Mouse (Mus musculus) kidney, embryonic 16.5 days (tissue): ENCODE measurements around the gene Ftcd. TPM values are rescaled to one million over a fixed set of nuclear protein-coding genes. Genes with fewer than 3 reads are reported as not detected.

Source experiments
- ATAC-seq: fragments of 200-750 bp; cut with Nextera tagmentation; 2 replicates; pipeline ENCODE4 v1.8.0; 2017; ENCODE audit warnings: moderate TSS enrichment; ENCODE audit not compliant: low FRiP score, low TSS enrichment
- H3K27ac ChIP-seq: fragments of 300-500 bp; sonication (generic); 2 replicates; pipeline ENCODE4 v1.5.1; 2014; ENCODE audit warnings: low read length
- H3K27me3 ChIP-seq: fragments of 300-500 bp; sonication (generic); 2 replicates; pipeline ENCODE4 v1.6.1; 2014; ENCODE audit warnings: low read length, control low read depth, mixed read lengths; ENCODE audit not compliant: insufficient read depth
- H3K36me3 ChIP-seq: fragments of 300-500 bp; sonication (generic); 2 replicates; pipeline ENCODE4 v1.6.1; 2014; ENCODE audit warnings: low read length, control low read depth, mixed read lengths; ENCODE audit not compliant: insufficient read depth
- H3K4me1 ChIP-seq: fragments of 300-500 bp; sonication (generic); 2 replicates; pipeline ENCODE4 v1.6.1; 2014; ENCODE audit warnings: low read length, control low read depth, mixed read lengths; ENCODE audit not compliant: insufficient read depth
- H3K4me2 ChIP-seq: fragments of 300-500 bp; sonication (generic); replicated peaks from 2 replicates; pipeline ENCODE4 v1.6.1; 2014; ENCODE audit warnings: low read depth, low read length
- H3K4me3 ChIP-seq: fragments of 300-500 bp; sonication (generic); 2 replicates; pipeline ENCODE4 v1.5.1; 2014; ENCODE audit warnings: mild to moderate bottlenecking, low read length
- H3K9ac ChIP-seq: fragments of 300-500 bp; sonication (generic); replicated peaks from 2 replicates; pipeline ENCODE4 v1.6.1; 2014; ENCODE audit warnings: low read length
- H3K9me3 ChIP-seq: fragments of 300-500 bp; sonication (generic); 2 replicates; pipeline ENCODE4 v1.6.1; 2016; ENCODE audit warnings: low read length, control low read depth
- WGBS: fragments of 180-500 bp; shearing (Covaris S2); extraction: QIAGEN DNeasy Blood & Tissue Kit; methylation state at CpG from one replicate; pipeline ENCODE4 v1.1.7; 2014; 5-methylcytosine and 5-hydroxymethylcytosine counted together
- polyA plus RNA-seq: library from polyadenylated mRNA; unstranded; fragments of >200 nt; fragmentation: Nextera tagmentation; extraction: Ambion mirVana; gene quantifications from 2 replicates; pipeline ENCODE4 v1.2.1, GENCODE M21; 2015

The Ftcd gene
- 0.41 and 0.46 TPM in 2 replicates for polyA plus RNA-seq

GRCm38 (mm10) chr10:76575374-76575773 lies at the start of gene Ftcd:
Gene Ftcd, plus strand, starts transcription at chr10:76575648.
- H3K4me2 ChIP-seq = no peak within 1 kb of the TSS
- no peak within 1 kb of the TSS for H3K27ac ChIP-seq
- ATAC-seq = peak; percentile 49
- no peaks in the 10 kb centered on the region for H3K36me3 ChIP-seq
- no peak within 1 kb of the TSS for H3K9ac ChIP-seq
- H3K4me1 ChIP-seq = no peaks in the 10 kb centered on the region
- no peaks in the 10 kb centered on the region for H3K9me3 ChIP-seq
- no peak within 1 kb of the TSS for H3K4me3 ChIP-seq
- no peaks in the 10 kb centered on the region for H3K27me3 ChIP-seq
- 82% methylated on average over 3 of the region's 3 CpGs for WGBS

DNA sequence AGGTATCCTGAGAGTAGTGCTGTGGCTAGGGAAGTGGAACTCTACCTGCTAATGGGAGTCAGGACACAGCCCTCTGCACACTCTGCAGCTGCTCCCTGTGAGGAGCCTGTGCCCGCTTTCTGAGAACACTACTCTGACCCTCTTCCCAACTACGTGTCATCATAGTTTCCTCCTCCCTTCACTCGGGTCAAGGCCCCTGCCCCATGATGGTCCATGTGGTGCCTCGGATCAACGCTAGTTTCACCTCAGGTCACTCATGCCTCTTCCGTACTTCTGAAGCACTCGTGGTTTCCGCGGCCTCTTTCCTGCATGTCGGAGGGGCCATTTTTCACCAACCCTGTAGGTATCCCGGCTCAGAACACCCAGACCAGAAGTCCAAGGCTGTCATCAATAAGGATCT lies 44.5 kb upstream of the Ftcd start:
- peaks cover 13% of the 10 kb centered on the region; the same call in 1 of the 2 replicates for H3K4me1 ChIP-seq
- H3K9ac ChIP-seq = peak overlapping the region; percentile 74
- ATAC-seq = no peak; the same call in none of the 2 replicates
- H3K4me2 ChIP-seq = peak overlapping the region; percentile 85
- H3K27ac ChIP-seq = no peak overlapping the region
- 1% methylated on average over 11 of the region's 11 CpGs for WGBS
- H3K4me3 ChIP-seq = peak overlapping the region; percentile 66
- peaks cover under 1% of the 10 kb centered on the region; the same call in 1 of the 2 replicates for H3K36me3 ChIP-seq
- H3K9me3 ChIP-seq = no peaks in the 10 kb centered on the region
- no peaks in the 10 kb centered on the region for H3K27me3 ChIP-seq

DNA sequence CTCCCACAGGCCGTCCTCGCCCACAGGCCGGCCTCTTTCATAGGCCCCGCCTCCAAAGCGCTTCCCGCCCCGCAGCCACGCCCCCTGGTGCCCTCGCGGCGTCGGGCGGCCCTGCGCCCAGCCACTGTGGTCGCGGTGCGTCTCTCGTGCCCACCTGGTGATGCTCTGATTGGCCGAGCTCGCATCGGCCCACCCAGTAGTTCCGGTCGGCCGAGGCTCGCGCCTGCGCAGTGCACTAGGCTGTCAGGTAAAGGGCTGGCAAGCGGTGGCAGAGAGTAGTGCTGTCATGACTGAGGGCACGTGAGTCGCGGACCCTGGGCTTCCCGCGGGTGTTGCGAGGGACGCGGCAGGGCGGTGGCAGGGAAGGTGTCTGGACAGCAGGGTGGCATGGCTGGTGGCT lies 44.1 kb upstream of the Ftcd start, which contains the start of gene Lss:
Lss (plus strand) TSS at position 214 of the 400 bp plus-strand sequence.
- H3K36me3 ChIP-seq = peaks cover 5% of the 10 kb centered on the region; the same call in 1 of the 2 replicates
- no peaks in the 10 kb centered on the region for H3K27me3 ChIP-seq
- peak within 1 kb of the TSS; percentile 66 for H3K4me3 ChIP-seq
- peak; percentile 100 for ATAC-seq
- H3K27ac ChIP-seq = peak within 1 kb of the TSS; percentile 39; the same call in 1 of the 2 replicates
- no peaks in the 10 kb centered on the region for H3K9me3 ChIP-seq
- peak within 1 kb of the TSS; percentile 85 for H3K4me2 ChIP-seq
- H3K4me1 ChIP-seq = peaks cover 13% of the 10 kb centered on the region; the same call in 1 of the 2 replicates
- peak within 1 kb of the TSS; percentile 74 for H3K9ac ChIP-seq
- WGBS = under 1% methylated on average over 37 of the region's 37 CpGs

- peaks cover 7% of the 10 kb centered on the region; the same call in 1 of the 2 replicates for H3K36me3 ChIP-seq
Observed at GRCm38 (mm10) chr10:76531828-76532227, 43.6 kb upstream of the Ftcd start.

DNA sequence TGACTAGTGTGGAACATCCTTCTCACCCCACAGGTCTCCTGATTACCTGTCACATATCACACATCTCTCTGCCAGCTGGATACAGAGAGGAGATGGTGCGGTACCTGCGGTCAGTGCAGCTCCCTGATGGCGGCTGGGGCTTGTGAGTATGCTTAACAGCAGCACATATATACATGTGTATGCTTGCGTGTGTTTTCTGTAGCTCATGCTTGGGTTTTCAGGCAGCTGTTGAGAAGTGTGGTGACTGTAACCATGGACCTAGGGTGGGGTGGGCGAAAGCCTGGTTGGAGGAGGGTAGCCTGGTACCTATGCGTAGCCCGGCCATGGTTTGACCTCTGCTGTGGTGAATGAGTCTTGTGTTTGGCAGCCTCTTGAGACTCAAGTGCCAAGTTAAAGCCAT lies 39.9 kb upstream of the Ftcd start:
- Histone ChIP-seq H3K9ac (no peak overlapping the region), H3K4me1 (peaks cover 10% of the 10 kb centered on the region; the same call in 1 of the 2 replicates), H3K4me2 (no peak overlapping the region), H3K27me3 (no peaks in the 10 kb centered on the region), H3K36me3 (peaks cover 24% of the 10 kb centered on the region), H3K4me3 (no peak overlapping the region), H3K9me3 (no peaks in the 10 kb centered on the region), H3K27ac (no peak overlapping the region)
- no peak for ATAC-seq
- 96% methylated on average over 7 of the region's 7 CpGs for WGBS

More at GRCm38 (mm10) chr10:76531828-76532227, 43.6 kb upstream of the Ftcd start:
- H3K27ac ChIP-seq = peak overlapping the region; percentile 39; the same call in 1 of the 2 replicates
- peak; percentile 52 for ATAC-seq
- peak overlapping the region; percentile 66 for H3K4me3 ChIP-seq
- no peaks in the 10 kb centered on the region for H3K9me3 ChIP-seq
- H3K4me1 ChIP-seq = peaks cover 13% of the 10 kb centered on the region; the same call in 1 of the 2 replicates
- peak overlapping the region; percentile 85 for H3K4me2 ChIP-seq
- H3K9ac ChIP-seq = peak overlapping the region; percentile 74
- WGBS = 2% methylated on average over 14 of the region's 14 CpGs
- H3K27me3 ChIP-seq = no peaks in the 10 kb centered on the region

DNA sequence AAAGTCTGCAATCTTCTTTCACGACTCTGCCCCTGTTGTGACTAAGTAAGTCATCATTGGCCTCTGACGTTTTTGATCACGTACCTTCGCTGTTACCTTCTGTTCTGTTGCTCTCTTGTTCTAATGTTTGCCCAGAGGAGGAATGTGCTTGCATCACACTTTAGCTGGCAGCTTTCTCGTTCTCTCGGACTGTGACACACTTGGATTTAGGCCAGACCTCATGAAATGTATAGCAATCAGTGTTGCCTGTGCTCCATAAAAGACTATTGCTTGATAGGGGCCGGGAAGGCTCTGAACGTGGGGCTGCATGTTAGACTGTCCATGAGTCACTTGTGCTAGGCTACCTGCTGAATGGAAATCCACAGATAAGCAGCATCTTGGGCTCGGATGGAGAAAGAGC lies 37.8 kb upstream of the Ftcd start:
- Histone ChIP-seq H3K9ac (no peak overlapping the region), H3K4me3 (no peak overlapping the region), H3K9me3 (no peaks in the 10 kb centered on the region), H3K27me3 (no peaks in the 10 kb centered on the region), H3K27ac (no peak overlapping the region), H3K36me3 (peaks cover 38% of the 10 kb centered on the region), H3K4me1 (no peaks in the 10 kb centered on the region), H3K4me2 (no peak overlapping the region)
- no peak for ATAC-seq
- WGBS = 82% methylated on average over 9 of the region's 9 CpGs

- Histone ChIP-seq H3K4me1 (no peaks in the 10 kb centered on the region), H3K27ac (no peak overlapping the region), H3K9me3 (no peaks in the 10 kb centered on the region), H3K9ac (no peak overlapping the region), H3K36me3 (peaks cover 54% of the 10 kb centered on the region), H3K27me3 (no peaks in the 10 kb centered on the region), H3K4me3 (no peak overlapping the region), H3K4me2 (no peak overlapping the region)
- 91% methylated on average over 11 of the region's 11 CpGs for WGBS
- no peak for ATAC-seq
Observed at GRCm38 (mm10) chr10:76541336-76542085, 33.9 kb upstream of the Ftcd start.

DNA sequence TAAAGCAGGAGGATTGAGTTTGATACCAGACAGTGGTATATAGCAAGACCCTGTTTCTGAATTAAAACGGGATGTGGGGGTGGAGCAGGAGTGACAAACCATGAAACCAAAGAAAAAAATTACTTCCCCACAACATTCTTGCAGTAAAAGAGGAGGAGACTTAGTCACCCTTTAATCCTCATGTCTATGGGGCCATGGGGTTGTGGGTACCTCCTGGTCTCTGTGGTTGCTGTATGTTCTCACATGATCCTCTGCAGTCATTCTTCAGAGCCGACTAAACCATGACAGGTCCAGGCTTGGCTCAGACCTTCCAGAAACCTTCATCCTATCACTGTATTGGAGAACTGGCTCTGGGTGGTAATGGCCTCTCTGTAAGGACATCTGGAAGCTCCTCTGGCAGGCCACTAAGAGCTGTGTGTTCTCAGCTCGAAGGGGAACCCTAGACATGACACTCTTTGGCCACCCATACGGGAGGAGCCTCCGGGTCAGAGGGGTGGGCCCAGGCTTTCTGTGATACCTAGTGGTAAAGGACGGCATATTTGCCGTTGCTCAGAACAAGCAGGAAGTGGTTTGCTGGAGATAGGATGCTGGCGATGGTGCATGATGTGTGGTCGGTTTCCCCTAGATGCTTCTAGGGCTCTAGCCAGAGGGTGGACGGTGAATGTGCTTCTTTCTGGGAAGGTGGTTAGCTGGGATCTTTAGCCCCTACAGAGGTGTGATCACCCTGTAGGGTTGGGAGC lies 32.6 kb upstream of the Ftcd start:
- H3K4me3 ChIP-seq = no peak overlapping the region
- no peak overlapping the region for H3K27ac ChIP-seq
- no peaks in the 10 kb centered on the region for H3K27me3 ChIP-seq
- 0 out of 2 replicates have a peak, but pooled peaks cover 3% of the 10 kb centered on the region for H3K4me1 ChIP-seq
- no peak for ATAC-seq
- peaks cover 65% of the 10 kb centered on the region for H3K36me3 ChIP-seq
- no peaks in the 10 kb centered on the region for H3K9me3 ChIP-seq
- H3K9ac ChIP-seq = no peak overlapping the region
- H3K4me2 ChIP-seq = no peak overlapping the region
- WGBS = 87% methylated on average over 10 of the region's 10 CpGs

- ATAC-seq = peak; percentile 47; the same call in 1 of the 2 replicates
- 0 out of 2 replicates have a peak, but pooled peaks cover 3% of the 10 kb centered on the region for H3K4me1 ChIP-seq
- no peak overlapping the region for H3K4me3 ChIP-seq
- H3K27me3 ChIP-seq = no peaks in the 10 kb centered on the region
- no peak overlapping the region for H3K4me2 ChIP-seq
- H3K9ac ChIP-seq = no peak overlapping the region
- no peaks in the 10 kb centered on the region for H3K9me3 ChIP-seq
- H3K36me3 ChIP-seq = peaks cover 61% of the 10 kb centered on the region
- H3K27ac ChIP-seq = no peak overlapping the region
- 68% methylated on average over 8 of the region's 8 CpGs for WGBS
Observed at GRCm38 (mm10) chr10:76546566-76546965, 28.9 kb upstream of the Ftcd start.
